Mouse (Mus musculus) megakaryocyte, embryonic 14.5 days (primary cell): Measurements from ENCODE around the gene Nipbl.

Source experiments
- FLI1 ChIP-seq: IDR thresholded peaks from 2 replicates; pipeline ENCODE4 v1.6.1; 2012; ENCODE audit warnings: low read length, inconsistent platforms, mixed read lengths
- GATA1 ChIP-seq: IDR thresholded peaks from 3 replicates; pipeline ENCODE4 v1.6.1; 2012; ENCODE audit warnings: mixed read lengths, low read length, inconsistent platforms, borderline replicate concordance

- no peak for TF ChIP-seq GATA1
- TF ChIP-seq FLI1: no peak
Measured at GRCm38 (mm10) chr15:8265946-8266345, 178.3 kb downstream of the Nipbl start.
